Mouse (Mus musculus): ENCODE measurements around the gene Hils1.
A peak's percentile ranks its signal among the peaks of the same experiment; 100 is the strongest.

Gene Hils1

DNA sequence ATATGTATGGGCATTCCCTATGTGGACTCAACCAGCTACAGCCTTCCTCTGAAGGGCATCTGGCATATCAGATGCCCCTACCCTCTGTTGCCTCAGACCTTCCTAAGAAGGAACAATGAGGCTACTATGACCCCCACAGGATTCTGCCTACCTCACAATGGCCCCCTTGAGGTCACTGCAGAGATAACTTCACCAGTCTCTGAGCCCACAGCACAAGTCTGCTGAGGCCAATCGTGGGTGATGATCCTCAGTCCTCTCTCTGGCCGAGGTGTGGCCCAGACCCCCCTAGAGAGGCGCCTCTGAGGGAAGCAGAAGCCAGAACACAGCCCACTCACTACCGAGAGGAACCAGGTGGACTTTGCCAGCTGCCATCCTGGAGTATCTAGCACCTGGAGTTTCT, at the start of gene Hils1:
TSS of gene Hils1 (plus strand) at position 175 of the 400 bp plus-strand sequence.
- no peak for DNase-seq

DNA sequence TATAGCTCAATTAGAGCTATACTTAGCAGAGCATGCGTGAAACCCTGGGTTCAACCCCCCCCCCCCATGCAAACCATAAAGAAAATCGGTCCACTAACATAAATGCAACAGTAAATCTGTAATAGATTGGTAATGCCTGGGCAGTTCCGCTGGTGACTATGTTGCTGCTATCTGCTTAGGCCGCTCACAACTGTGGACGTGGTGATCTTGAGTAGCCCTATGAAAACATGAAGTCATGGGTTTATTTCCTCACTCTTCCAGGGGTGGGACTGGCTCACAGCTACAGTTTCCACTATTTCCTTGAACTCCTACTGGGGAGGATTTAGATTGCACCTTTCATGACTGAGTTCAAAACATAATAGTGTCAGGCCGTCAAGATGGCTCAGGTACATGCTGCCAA, 49.7 kb upstream of the Hils1 start:
- DNase-seq, result no peak

GRCm38 (mm10) chr11:94920996-94921401, 46.4 kb upstream of the Hils1 start:
- DNase-seq, result no peak

DNA sequence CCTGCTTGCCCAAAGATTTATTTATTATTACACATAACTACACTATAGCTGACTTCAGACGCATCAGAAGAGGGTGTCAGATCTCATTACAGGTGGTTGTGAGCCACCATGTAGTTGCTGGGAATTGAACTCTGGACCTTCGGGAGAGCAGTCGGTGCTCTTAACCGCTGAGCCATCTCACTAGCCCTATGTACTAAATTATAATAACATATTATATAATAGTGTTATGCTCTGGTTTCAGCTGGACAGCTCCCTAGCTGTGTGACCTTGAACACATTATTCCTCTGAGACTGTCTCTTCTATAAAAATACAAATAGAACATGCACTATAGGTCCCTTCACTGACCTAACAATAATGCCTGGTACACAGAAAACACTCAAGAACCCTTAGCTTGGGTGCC, 42.4 kb upstream of the Hils1 start:
- DNase-seq, result no peak

GRCm38 (mm10) chr11:94926431-94926830, 41.0 kb upstream of the Hils1 start:
- DNase-seq, result no peak

GRCm38 (mm10) chr11:94927771-94928291, 39.6 kb upstream of the Hils1 start:
- no peak for DNase-seq

DNA sequence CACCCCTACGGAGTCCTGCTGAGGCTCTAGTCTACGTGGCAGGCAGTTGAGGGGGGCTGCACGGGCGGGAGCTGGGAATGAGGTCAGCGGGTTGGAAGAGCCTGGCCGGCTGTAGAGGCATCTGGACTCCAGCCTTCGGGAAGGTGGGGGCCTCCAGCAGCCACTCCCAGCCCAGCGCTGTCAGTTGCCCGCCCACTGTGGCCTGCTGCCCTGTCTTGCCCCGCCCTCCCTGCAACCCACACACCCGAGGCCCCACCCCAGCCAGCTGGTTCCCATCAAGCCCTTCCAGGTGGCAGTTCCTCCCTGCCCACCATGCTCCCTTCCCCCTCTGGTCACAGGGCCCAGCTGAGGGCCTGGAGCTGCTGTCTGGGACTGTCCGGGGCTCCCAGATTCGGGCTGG, 38.6 kb upstream of the Hils1 start:
- DNase-seq, result peak; percentile 47 to 55

DNA sequence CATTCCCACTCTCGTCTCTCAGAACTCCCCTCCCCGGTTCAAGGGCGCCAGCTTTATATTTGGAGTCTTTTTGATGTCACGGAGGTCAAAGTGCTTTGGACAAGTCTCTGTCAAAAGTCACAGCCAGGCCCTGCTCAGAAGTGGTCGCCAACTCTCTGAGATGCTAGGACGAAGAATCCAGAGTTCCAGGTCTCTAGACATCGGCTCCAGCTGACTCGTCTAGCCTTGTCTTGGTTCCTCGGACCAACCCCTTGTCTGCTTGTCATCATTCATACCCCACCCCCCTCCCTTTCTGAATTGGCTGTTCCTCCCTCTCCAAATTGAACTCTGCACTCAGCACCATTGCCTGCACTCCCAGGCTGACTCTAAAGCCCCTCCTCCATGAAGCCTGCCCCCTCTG, 37.8 kb upstream of the Hils1 start:
- DNase-seq, result no peak

DNA sequence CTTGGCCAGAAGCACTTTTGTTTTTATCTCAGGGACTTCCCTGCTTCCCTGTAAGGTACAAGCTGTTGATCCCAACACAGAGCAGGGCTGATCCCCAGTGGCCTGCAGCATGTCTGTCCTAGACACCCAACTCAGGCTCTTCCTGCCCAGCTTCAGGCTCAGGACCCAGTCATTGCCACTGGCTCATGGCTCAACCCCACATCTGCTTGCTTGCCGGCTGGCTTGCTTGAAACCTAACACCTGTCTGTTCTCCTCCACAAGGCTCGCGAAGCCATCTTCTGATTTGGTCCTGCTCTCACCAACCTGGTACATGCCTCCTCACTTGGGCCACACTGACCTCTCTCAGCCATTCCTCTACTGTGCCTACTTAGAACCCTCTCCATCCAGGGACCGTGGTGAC, 37.2 kb upstream of the Hils1 start:
- DNase-seq, result no peak

DNA sequence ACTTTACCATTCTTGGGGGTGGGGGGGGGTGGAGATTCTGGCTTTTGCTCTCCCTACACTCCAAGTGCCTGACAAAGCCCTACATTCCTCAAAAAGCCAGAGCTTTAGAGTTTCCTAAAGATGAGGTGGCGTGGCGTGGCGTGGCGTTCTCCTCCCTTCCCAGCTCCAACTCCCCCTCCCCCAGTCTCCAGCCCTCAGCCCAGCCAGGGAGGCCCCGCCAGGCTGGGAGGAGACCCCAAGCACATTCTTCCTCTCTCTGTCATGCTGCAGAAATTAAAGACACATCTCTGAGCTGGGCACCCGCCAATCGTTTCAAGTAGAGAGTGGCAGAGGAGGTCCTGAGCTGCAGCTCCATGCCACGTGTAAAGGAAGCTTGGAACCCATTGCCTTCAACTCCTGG, 33.8 kb upstream of the Hils1 start:
- no peak for DNase-seq

GRCm38 (mm10) chr11:94934526-94934925, 32.9 kb upstream of the Hils1 start:
- DNase-seq, result no peak

DNA sequence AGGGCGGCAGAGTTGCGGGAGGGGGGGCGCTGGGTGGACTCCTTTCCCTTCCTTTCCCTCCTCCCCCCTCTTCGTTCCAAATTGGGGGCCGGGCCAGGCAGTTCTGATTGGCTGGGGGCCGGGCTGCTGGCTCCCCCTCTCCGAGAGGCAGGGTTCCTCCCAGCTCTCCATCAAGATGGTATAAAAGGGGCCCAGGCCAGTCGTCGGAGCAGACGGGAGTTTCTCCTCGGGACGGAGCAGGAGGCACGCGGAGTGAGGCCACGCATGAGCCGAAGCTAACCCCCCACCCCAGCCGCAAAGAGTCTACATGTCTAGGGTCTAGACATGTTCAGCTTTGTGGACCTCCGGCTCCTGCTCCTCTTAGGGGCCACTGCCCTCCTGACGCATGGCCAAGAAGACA, 31.3 kb upstream of the Hils1 start, which contains the start of gene Col1a1:
TSS of gene Col1a1 (plus strand) at position 180 of the 400 bp plus-strand sequence.
- DNase-seq, result no peak

- peak; percentile 83 to 94 for DNase-seq
Measured at GRCm38 (mm10) chr11:94936851-94937295, 30.5 kb upstream of the Hils1 start.

- DNase-seq, result no peak
Measured at GRCm38 (mm10) chr11:94937335-94937781, 30.0 kb upstream of the Hils1 start.

GRCm38 (mm10) chr11:94937787-94938186, 29.6 kb upstream of the Hils1 start:
- no peak for DNase-seq

DNA sequence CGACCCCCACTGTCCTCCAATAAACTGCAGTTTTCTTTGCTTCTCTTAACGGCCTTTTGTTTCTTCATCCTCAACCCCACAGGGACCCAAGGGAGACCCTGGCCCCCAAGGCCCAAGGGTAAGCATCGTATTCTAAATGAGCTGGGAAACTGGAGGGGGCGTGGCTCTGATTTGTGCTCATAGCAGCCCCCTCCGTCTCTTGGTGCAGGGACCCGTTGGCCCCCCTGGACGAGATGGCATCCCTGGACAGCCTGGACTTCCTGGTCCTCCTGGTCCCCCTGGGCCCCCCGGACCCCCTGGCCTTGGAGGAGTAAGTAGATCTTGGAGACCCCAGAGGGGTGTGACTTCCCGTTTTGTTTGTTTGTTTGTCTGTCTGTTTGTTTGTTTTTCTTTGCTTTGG, 29.1 kb upstream of the Hils1 start:
- DNase-seq, result no peak

DNA sequence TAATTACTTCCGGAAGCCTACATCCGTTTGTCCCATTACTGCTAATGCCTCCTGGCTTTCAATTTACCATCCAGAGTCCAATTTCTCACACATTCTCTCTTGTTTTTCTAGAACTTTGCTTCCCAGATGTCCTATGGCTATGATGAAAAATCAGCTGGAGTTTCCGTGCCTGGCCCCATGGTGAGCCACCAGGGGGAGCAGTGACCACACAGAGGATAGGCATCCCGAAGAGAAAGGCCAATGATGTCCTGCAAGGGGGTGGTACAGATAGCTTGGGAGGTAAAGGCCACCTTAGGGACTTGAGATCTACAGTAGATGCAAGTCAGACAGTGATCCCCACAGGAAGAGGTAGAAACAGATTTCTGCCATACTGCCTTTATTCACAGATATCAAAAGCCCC, 28.1 kb upstream of the Hils1 start:
- DNase-seq, result peak; percentile 43 to 82

DNA sequence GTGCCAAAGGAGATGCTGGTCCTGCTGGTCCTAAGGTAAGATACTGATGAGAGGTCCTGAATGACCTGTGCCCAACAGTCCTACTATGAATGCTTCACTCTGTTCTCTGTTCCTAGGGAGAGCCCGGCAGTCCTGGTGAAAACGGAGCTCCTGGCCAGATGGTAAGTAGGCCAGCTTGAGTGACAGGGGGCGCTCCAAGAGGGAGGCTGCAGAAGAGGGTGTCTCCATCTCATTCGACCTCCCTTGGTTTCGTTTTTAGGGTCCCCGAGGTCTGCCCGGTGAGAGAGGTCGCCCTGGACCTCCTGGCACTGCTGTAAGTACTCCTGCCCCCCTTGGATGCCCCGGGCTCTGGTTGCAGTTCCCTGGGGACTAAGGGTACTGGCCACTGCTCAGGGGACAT, 26.3 kb upstream of the Hils1 start:
- DNase-seq, result no peak

DNA sequence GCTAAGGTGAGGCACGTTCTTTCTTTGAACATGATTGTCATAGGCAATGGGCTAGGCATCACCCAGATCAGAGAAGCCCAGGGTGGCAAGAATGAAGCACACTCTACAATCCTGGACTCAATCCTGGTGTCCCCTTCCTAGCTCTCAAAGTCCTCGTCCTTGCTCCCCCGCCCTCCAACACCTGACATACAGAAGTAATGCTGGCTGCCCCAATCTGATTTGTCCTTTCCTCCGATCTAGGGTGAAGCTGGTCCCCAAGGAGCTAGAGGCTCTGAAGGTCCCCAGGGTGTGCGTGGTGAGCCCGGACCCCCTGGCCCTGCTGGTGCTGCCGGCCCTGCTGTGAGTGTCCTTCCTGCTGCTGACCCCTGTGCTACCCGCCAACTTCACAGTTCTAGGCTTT, 25.6 kb upstream of the Hils1 start:
- no peak for DNase-seq

- peak in 1 of 2 experiments; percentile 55 for DNase-seq
Measured at GRCm38 (mm10) chr11:94942282-94943023, 24.9 kb upstream of the Hils1 start.

DNA sequence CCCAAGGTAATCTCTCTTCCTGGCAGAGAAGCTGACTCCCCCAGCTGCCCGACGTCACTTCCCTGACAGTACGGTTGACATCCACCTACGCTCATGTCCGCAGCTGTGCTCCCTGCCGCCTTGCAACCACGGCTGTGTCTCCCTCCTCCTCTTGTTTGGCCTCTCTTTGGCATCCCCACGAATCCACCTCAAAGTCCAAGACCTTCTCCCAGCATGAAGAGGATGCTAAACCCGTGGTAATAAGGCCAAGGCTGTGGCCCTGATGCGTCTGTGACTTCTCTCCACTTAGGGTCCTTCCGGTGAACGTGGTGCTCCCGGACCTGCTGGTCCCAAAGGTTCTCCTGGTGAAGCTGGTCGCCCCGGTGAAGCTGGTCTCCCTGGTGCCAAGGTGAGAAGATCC, 24.3 kb upstream of the Hils1 start:
- no peak for DNase-seq

DNA sequence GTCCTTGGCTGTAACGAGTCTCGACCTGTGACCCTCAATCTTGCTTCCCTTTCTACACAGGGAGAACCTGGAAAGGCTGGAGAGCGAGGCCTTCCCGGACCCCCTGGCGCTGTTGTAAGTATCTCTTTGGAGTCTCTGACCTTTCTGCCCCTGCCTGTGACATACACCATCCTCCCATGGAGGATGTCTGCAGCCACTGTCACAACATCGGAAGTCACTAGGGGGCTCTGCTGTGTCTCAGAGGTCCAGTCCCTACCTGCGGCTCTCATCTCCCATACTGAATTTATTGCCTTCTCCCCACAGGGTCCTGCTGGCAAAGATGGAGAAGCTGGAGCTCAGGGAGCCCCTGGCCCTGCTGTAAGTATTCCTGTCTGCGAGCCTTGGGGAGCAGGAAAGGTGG, 23.1 kb upstream of the Hils1 start:
- DNase-seq, result no peak

GRCm38 (mm10) chr11:94945236-94945635, 22.2 kb upstream of the Hils1 start:
- DNase-seq, result no peak

DNA sequence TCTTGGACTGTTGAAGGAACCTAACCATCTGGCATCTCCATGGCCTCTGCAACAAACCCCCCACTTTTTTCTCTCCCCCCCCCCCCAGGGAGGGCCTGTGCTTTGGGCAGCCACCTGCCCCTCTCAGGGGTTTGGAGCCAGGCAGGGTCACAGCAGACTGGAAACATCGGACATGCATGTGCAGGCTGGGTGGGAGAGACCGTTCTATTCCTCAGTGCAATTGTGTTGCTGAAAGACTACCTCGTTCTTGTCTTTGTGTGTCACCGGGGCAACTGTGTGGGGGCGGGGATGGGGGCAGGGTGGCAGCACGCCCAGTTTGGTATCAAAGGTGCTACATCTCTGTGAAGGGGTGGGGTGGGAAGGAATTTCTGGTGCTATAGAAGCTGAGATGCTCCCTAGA, 15.2 kb upstream of the Hils1 start:
- no peak for DNase-seq

DNA sequence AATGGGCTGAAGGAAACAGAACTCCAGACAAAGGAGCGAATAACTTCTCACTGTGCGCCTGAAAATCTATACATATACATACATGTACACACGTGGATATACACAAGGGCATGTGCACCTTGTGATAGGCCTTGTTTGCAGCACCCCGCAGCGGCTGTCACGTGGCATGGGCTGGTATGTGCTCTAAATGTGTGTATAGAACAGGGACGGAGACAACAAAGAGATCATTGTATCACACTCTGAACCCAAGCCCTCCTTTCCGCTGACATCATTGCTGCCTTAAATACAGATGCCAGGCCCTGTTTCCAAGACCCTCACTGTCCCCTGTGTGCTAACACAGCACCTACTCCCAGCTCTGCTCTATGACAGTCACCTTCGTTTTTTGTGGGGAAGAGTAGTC, 12.3 kb upstream of the Hils1 start:
- DNase-seq, result no peak
